Mouse (Mus musculus): ENCODE measurements at regions not wholly inside any gene's neighbourhood (a gene's known extent, or its start where the extent isn't known, plus 50 kb on each side); places are given as distances from the start of the nearest gene placed in this dataset.
A peak's percentile ranks its signal among the peaks of the same experiment; 100 is the strongest.

GRCm38 (mm10) chr4:29123697-29124377 lies 310.9 kb downstream of the Epha7 start:
- ATAC-seq: no peak
- no peak overlapping the region for H3K9ac ChIP-seq (ENCODE audit: low read depth, low read length)
- H3K4me3 ChIP-seq (ENCODE audit: low read length): no peak overlapping the region
- no peak overlapping the region for H3K4me2 ChIP-seq (ENCODE audit: low read length)
- 87% methylated on average over 8 of the region's 8 CpGs for WGBS
- H3K4me1 ChIP-seq (ENCODE audit: control insufficient read depth, insufficient read depth, low read depth, low read length): no peaks in the 10 kb centered on the region; the same call in 1 of the 2 replicates
- no peaks in the 10 kb centered on the region for H3K9me3 ChIP-seq (ENCODE audit: control insufficient read depth, low read length)
- no peak overlapping the region for H3K27ac ChIP-seq (ENCODE audit: low read depth, low read length)
- H3K27me3 ChIP-seq (replicated peaks; ENCODE audit: control insufficient read depth, insufficient read depth, low read length): no peaks in the 10 kb centered on the region
- H3K36me3 ChIP-seq (ENCODE audit: control insufficient read depth, insufficient read depth, low read length): no peaks in the 10 kb centered on the region

- Histone ChIP-seq H3K9ac (ENCODE audit: low read depth, low read length) (no peak overlapping the region), H3K36me3 (ENCODE audit: control insufficient read depth, insufficient read depth, low read length) (no peaks in the 10 kb centered on the region), H3K4me2 (ENCODE audit: low read length) (no peak overlapping the region), H3K4me1 (ENCODE audit: control insufficient read depth, insufficient read depth, low read depth, low read length) (no peaks in the 10 kb centered on the region), H3K4me3 (ENCODE audit: low read length) (no peak overlapping the region), H3K27me3 (replicated peaks; ENCODE audit: control insufficient read depth, insufficient read depth, low read length) (no peaks in the 10 kb centered on the region), H3K9me3 (ENCODE audit: control insufficient read depth, low read length) (no peaks in the 10 kb centered on the region), H3K27ac (ENCODE audit: low read depth, low read length) (no peak overlapping the region)
- ATAC-seq: no peak
These were observed 317.6 kb downstream of the Epha7 start for GRCm38 (mm10) chr4:29130485-29130884.

GRCm38 (mm10) chr4:29133404-29134307 lies 320.7 kb downstream of the Epha7 start:
- Histone ChIP-seq H3K27me3 (replicated peaks; ENCODE audit: control insufficient read depth, insufficient read depth, low read length) (no peaks in the 10 kb centered on the region), H3K4me3 (ENCODE audit: low read length) (no peak overlapping the region), H3K36me3 (ENCODE audit: control insufficient read depth, insufficient read depth, low read length) (no peaks in the 10 kb centered on the region), H3K9ac (ENCODE audit: low read depth, low read length) (no peak overlapping the region), H3K4me2 (ENCODE audit: low read length) (no peak overlapping the region), H3K27ac (ENCODE audit: low read depth, low read length) (no peak overlapping the region), H3K4me1 (ENCODE audit: control insufficient read depth, insufficient read depth, low read depth, low read length) (no peaks in the 10 kb centered on the region), H3K9me3 (ENCODE audit: control insufficient read depth, low read length) (no peaks in the 10 kb centered on the region)
- 62% methylated on average over 21 of the region's 21 CpGs for WGBS
- peak; percentile 40; the same call in 1 of the 2 replicates for ATAC-seq

GRCm38 (mm10) chr4:29135685-29136385 lies 322.9 kb downstream of the Epha7 start:
- WGBS: 17% methylated on average over 5 of the region's 5 CpGs
- Histone ChIP-seq H3K4me1 (ENCODE audit: control insufficient read depth, insufficient read depth, low read depth, low read length) (no peaks in the 10 kb centered on the region), H3K4me3 (ENCODE audit: low read length) (no peak overlapping the region), H3K36me3 (ENCODE audit: control insufficient read depth, insufficient read depth, low read length) (no peaks in the 10 kb centered on the region), H3K27me3 (replicated peaks; ENCODE audit: control insufficient read depth, insufficient read depth, low read length) (no peaks in the 10 kb centered on the region), H3K27ac (ENCODE audit: low read depth, low read length) (no peak overlapping the region), H3K9ac (ENCODE audit: low read depth, low read length) (no peak overlapping the region), H3K4me2 (ENCODE audit: low read length) (no peak overlapping the region), H3K9me3 (ENCODE audit: control insufficient read depth, low read length) (no peaks in the 10 kb centered on the region)
- ATAC-seq: no peak

- no peak overlapping the region for H3K9ac ChIP-seq (ENCODE audit: low read depth, low read length)
- no peaks in the 10 kb centered on the region for H3K9me3 ChIP-seq (ENCODE audit: control insufficient read depth, low read length)
- WGBS: 85% methylated on average over 8 of the region's 8 CpGs
- no peaks in the 10 kb centered on the region for H3K4me1 ChIP-seq (ENCODE audit: control insufficient read depth, insufficient read depth, low read depth, low read length)
- ATAC-seq: no peak
- H3K36me3 ChIP-seq (ENCODE audit: control insufficient read depth, insufficient read depth, low read length): no peaks in the 10 kb centered on the region
- H3K27ac ChIP-seq (ENCODE audit: low read depth, low read length): no peak overlapping the region
- H3K4me3 ChIP-seq (ENCODE audit: low read length): no peak overlapping the region
- H3K27me3 ChIP-seq (replicated peaks; ENCODE audit: control insufficient read depth, insufficient read depth, low read length): no peaks in the 10 kb centered on the region
- H3K4me2 ChIP-seq (ENCODE audit: low read length): no peak overlapping the region
These were observed 325.9 kb downstream of the Epha7 start for GRCm38 (mm10) chr4:29138771-29139301.

GRCm38 (mm10) chr4:29143415-29143814 lies 330.5 kb downstream of the Epha7 start:
- H3K36me3 ChIP-seq (ENCODE audit: control insufficient read depth, insufficient read depth, low read length): no peaks in the 10 kb centered on the region
- no peaks in the 10 kb centered on the region for H3K27me3 ChIP-seq (replicated peaks; ENCODE audit: control insufficient read depth, insufficient read depth, low read length)
- H3K4me1 ChIP-seq (ENCODE audit: control insufficient read depth, insufficient read depth, low read depth, low read length): no peaks in the 10 kb centered on the region
- ATAC-seq: no peak
- H3K27ac ChIP-seq (ENCODE audit: low read depth, low read length): no peak overlapping the region
- no peaks in the 10 kb centered on the region for H3K9me3 ChIP-seq (ENCODE audit: control insufficient read depth, low read length)
- no peak overlapping the region for H3K9ac ChIP-seq (ENCODE audit: low read depth, low read length)
- H3K4me2 ChIP-seq (ENCODE audit: low read length): no peak overlapping the region
- WGBS: 100% methylated on average over 1 of the region's 1 CpGs
- no peak overlapping the region for H3K4me3 ChIP-seq (ENCODE audit: low read length)

GRCm38 (mm10) chr4:29145242-29145641 lies 332.3 kb downstream of the Epha7 start:
- WGBS: 88% methylated on average over 4 of the region's 4 CpGs
- no peak overlapping the region for H3K9ac ChIP-seq (ENCODE audit: low read depth, low read length)
- no peak overlapping the region for H3K4me3 ChIP-seq (ENCODE audit: low read length)
- H3K4me1 ChIP-seq (ENCODE audit: control insufficient read depth, insufficient read depth, low read depth, low read length): no peaks in the 10 kb centered on the region
- no peak overlapping the region for H3K27ac ChIP-seq (ENCODE audit: low read depth, low read length)
- no peak for ATAC-seq
- H3K9me3 ChIP-seq (ENCODE audit: control insufficient read depth, low read length): no peaks in the 10 kb centered on the region
- H3K27me3 ChIP-seq (replicated peaks; ENCODE audit: control insufficient read depth, insufficient read depth, low read length): no peaks in the 10 kb centered on the region
- no peaks in the 10 kb centered on the region for H3K36me3 ChIP-seq (ENCODE audit: control insufficient read depth, insufficient read depth, low read length)
- no peak overlapping the region for H3K4me2 ChIP-seq (ENCODE audit: low read length)

- 63% methylated on average over 6 of the region's 6 CpGs for WGBS
- Histone ChIP-seq H3K9me3 (ENCODE audit: control insufficient read depth, low read length) (no peaks in the 10 kb centered on the region), H3K27ac (ENCODE audit: low read depth, low read length) (no peak overlapping the region), H3K4me3 (ENCODE audit: low read length) (no peak overlapping the region), H3K36me3 (ENCODE audit: control insufficient read depth, insufficient read depth, low read length) (no peaks in the 10 kb centered on the region), H3K9ac (ENCODE audit: low read depth, low read length) (no peak overlapping the region), H3K27me3 (replicated peaks; ENCODE audit: control insufficient read depth, insufficient read depth, low read length) (no peaks in the 10 kb centered on the region), H3K4me2 (ENCODE audit: low read length) (no peak overlapping the region), H3K4me1 (ENCODE audit: control insufficient read depth, insufficient read depth, low read depth, low read length) (no peaks in the 10 kb centered on the region)
- ATAC-seq: no peak
These were observed 339.4 kb downstream of the Epha7 start for GRCm38 (mm10) chr4:29152134-29152867.

All from hindbrain, embryonic 16.5 days (tissue).